Mouse (Mus musculus): ENCODE measurements around the gene Trrap.
A peak's percentile ranks its signal among the peaks of the same experiment; 100 is the strongest.

The Trrap gene

DNA sequence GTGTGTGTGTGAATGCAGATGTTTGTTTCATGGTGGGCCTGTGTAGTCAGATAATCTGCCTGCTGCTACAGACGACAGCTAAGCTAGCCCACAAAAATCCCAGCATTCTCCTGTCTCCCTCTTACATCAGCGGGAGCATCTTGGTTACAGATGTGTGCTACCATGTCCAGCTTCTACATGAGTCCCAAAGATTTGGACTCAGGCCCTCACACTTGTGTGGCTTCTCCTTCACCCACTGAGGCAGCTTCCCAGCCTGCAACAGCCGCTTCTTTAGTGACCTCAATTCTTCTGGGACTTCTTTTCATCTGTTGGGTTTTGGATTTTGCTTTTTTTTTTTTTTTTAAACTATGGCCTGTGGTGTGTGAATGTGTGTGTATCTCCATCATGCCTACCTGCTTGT, 105.3 kb downstream of the Trrap start:
- DNase-seq: no peak

DNA sequence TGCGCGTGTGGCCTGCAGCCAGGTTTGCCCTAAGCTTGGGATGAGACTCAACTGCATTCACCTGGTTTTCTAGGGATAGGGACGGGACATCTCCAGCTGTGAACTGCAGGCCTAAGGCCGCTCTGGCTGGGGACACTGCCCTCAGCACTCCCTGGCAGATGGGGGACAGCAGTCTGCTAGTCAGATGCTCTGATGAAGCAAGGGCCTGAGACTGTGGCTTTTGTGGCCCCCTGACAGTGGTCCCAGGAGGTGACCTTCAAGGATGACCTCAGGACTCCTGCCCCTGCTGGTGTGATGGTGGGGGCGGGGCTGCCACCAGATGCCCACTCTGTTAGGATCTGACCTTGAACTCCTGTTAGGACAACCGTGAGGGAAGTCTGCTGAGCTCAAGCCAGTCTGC, 107.7 kb downstream of the Trrap start:
- DNase-seq: peak in 1 of 2 experiments; percentile 17

DNA sequence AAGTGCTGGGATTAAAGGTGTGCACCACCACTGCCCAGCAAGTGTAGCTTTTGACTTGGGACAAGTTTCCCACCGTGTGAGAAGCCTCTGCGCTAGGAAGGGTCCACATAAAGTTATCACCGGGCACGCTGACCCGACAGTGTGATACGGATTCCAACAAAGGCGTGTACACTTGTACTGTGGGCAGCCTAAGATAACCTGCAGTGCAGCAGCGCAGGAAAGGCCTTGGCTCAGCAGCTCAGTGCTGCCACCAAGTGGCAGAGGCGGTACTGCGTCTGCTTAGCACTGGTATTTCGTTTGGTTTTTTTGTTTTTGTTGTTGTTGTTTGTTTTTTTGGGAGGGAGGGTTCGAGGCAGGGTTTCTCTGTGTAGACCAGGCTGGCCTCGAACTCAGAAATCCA, 108.4 kb downstream of the Trrap start:
- peak; percentile 85 to 89 for DNase-seq

- DNase-seq: no peak
Measured at GRCm38 (mm10) chr5:144877021-144877420, 109.5 kb downstream of the Trrap start.

DNA sequence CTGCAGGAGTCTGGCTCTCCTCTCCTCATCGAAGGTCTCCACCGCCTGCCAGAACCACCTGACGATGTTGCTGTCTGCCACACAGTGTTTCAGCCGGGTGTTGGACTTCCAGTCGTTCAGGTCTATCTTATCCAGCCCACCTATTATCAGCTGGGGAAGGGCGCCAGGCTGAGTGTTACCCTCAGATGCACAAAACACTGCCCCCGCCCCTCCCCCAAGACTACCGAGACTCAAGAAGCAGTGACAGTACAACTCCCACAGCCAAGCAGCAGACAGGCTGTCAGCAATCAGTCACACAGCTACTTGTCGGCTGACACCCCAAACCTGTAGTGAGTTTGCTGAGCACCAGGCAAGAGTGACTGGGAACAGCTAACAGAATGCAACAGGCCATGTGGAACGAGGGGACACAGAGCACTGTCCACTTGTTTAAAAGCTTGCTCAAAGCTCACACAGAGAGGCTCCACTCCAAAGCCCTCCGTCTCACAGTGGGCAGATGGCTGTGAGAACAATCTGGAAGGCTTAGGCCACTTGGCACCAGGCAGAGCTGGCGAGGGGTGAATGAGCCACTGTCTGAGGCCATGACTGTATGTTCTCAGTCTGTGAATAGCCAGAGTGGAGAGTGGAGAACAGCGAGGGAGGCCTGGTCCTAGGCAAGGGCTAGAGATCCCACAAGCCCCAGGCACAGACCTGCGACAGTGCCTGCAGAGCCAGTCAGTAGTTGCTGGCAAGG, 114.3 kb downstream of the Trrap start:
- DNase-seq: peak; percentile 74 to 77

DNA sequence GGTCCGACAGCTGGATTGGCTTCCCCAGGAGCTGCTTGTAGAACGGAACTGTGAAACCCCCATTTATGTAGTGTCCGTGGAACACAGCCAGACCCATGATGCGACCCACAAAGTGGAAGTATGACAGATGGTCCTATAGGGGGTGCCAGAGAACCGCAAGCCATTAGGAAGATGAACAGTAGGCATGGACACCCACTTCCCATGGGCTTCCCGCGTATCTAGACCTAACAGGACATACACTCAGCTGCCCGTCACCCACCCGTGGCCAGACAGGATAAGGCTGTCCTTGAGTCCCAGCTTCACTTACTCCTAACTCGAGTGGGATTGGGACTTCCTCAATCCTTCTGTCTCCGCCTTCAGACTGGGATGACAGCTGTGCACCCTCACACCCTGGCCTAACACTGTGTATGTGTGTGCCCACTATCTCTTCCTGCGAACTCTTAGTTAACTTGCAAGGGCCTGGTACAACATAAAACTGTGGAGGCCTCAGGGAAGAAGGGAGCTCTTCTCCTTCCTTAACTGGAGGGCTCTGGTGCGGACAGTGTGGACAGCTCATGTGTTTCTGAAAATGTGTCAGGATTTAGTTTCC, 117.2 kb downstream of the Trrap start:
- DNase-seq: peak; percentile 45 to 66

GRCm38 (mm10) chr5:144885968-144886650, 118.6 kb downstream of the Trrap start:
- no peak for DNase-seq

DNA sequence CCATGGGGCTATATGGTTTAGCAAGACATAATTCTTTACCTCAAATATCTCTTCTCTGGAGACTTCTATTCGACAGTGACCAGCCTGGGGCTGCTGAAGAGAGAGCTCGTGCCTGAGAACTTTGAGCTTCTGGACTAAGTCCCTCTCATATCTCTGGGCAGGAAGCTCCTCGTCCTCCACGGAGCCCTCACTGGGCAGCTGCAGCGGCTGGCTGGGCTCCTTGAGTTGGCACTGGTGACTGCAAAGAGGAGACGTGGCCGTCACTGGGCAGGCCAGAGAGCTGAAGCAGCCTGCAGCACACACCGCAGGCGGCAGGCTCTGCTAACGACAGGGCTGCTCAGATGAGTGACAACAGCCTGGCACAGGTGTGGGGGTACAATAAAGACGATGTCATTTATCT, 123.7 kb downstream of the Trrap start:
- no peak for DNase-seq

GRCm38 (mm10) chr5:144897881-144898280, 130.3 kb downstream of the Trrap start:
- no peak for DNase-seq

GRCm38 (mm10) chr5:144898448-144899052, 131.0 kb downstream of the Trrap start:
- DNase-seq: no peak

- DNase-seq: no peak
Measured at GRCm38 (mm10) chr5:144901035-144901434, 133.5 kb downstream of the Trrap start.

GRCm38 (mm10) chr5:144901791-144902190, 134.3 kb downstream of the Trrap start:
- DNase-seq: no peak

DNA sequence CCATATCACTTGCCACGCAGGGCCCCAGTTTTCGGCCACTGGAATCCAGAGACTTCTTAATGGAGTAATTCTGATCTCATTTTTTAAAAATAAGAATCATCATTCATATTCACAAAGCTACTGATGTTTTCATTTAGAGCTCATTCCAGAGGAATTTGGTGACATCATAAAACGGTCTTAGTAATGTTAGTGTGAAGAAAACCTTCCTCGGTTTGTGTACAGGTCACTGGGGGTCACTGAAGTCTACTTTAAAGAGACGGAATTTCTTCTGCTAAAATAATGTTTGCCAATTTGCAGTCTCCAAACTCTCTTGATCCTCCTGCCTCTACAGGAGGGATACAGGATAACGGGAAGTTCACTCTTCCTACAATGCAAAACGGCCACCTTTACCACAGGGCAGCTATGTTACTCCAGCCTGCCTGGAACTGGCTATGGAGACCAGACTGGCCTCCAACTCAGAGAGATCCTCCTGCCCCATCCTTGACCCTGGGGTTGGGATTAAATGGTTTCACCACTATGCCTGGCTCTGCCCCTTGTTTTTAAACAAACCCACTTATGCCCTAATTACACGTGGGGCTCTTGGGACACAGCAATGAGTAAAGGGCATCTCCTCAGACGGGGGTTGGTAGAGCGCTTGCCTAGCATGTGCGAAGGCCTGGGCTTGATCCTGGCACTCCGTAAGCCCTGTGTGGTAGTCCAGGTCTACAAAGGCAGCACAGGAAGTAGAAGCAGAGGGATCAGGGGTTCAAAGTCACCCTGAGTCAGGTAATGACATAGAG, 137.0 kb downstream of the Trrap start:
- no peak for DNase-seq

GRCm38 (mm10) chr5:144907591-144907990, 140.1 kb downstream of the Trrap start:
- DNase-seq: no peak
